Mouse (Mus musculus) heart, postnatal 0 days (tissue): Measurements from ENCODE around the gene Osbpl9.

Experiments used
- CTCF ChIP-seq: IDR thresholded peaks from 2 replicates; pipeline ENCODE4 v1.5.1; 2016; ENCODE audit warnings: antibody characterized with exemption, control low read depth, low read depth
- EP300 ChIP-seq: IDR thresholded peaks from 2 replicates; pipeline ENCODE4 v1.6.1; 2016; ENCODE audit warnings: antibody characterized with exemption, low read depth

- TF ChIP-seq CTCF = no peak
- TF ChIP-seq EP300 = no peak
These were observed 22.9 kb upstream of the Osbpl9 start for GRCm38 (mm10) chr4:109224762-109225552.
